Mouse (Mus musculus): ENCODE results near the gene Atp13a4. TPM values are rescaled to one million over a fixed set of nuclear protein-coding genes. Genes with fewer than 3 reads are reported as not detected.

Gene Atp13a4
- polyA plus RNA-seq, 1 experiment from 2014 or later: not detected

GRCm38 (mm10) chr16:29374636-29375035 lies 170.0 kb downstream of the Atp13a4 start:
- ATAC-seq: no peak
- H3K27me3 ChIP-seq (replicated peaks; ENCODE audit: control insufficient read depth, insufficient read depth, low read length): no peaks in the 10 kb centered on the region

More at GRCm38 (mm10) chr16:29374636-29375035, 170.0 kb downstream of the Atp13a4 start:
- H3K36me3 ChIP-seq (ENCODE audit: control insufficient read depth, insufficient read depth, low read length): no peaks in the 10 kb centered on the region
- WGBS: 83% methylated on average over 8 of the region's 8 CpGs
- H3K9ac ChIP-seq (ENCODE audit: low read depth, low read length): no peak overlapping the region
- H3K4me3 ChIP-seq (ENCODE audit: low read length): no peak overlapping the region
- H3K4me1 ChIP-seq (ENCODE audit: control insufficient read depth, insufficient read depth, low read length): no peaks in the 10 kb centered on the region
- H3K4me2 ChIP-seq (ENCODE audit: low read depth, low read length): no peak overlapping the region
- no peaks in the 10 kb centered on the region for H3K9me3 ChIP-seq (ENCODE audit: control insufficient read depth, low read length)
- no peak overlapping the region for H3K27ac ChIP-seq (ENCODE audit: low read length)

Other genes with a start within 250 kb of the Atp13a4 start
- gene Atp13a5, start 166.1 kb downstream of the Atp13a4 start, polyA plus RNA-seq (2015; fragmentation: Nextera tagmentation; extraction: Ambion mirVana): 0.02 TPM in 1 of 2 replicates, not detected in the other
- 37.2 and 37.4 TPM in 2 replicates for gene Opa1, start 34.5 kb upstream of the Atp13a4 start, polyA plus RNA-seq (2015; fragmentation: Nextera tagmentation; extraction: Ambion mirVana)